In genomic region chr2:94184906-94185305, GRCm38 (mm10) we compare ENCODE assay signal across 20 mouse cellular contexts. TPM values are rescaled to one million over a fixed set of nuclear protein-coding genes. Genes with fewer than 3 reads are reported as not detected.
DNase-seq lines count a peak whose midpoint lies in the region; TF ChIP-seq lines count a peak whose summit lies in the region.
"Had no signal": no experiment of that assay in that cellular context is flagged by ENCODE, and none has a peak within 500 bp of the region (broad histone marks: within the 10 kb centered on the region; RNA-seq: fewer than 3 reads in every experiment).

No protein-coding gene starts in this region.

- no peak overlapping the region for H3K4me3 ChIP-seq in left cerebral cortex, adult 2 months
- H3K4me3 ChIP-seq: embryonic facial prominence, embryonic 10.5 days; embryonic facial prominence, embryonic 12.5 days; forebrain, embryonic 13.5 days; forebrain, embryonic 15.5 days had no signal

- no peak for TF ChIP-seq CTCF in left cerebral cortex, adult 2 months (IDR thresholded peaks at IDR 0.05)

- DNase-seq in frontal cortex, adult 2 months (ENCODE audit: extremely low spot score in 1 of 2, low spot score in 1 of 2) = peak; percentile 27 to 29
- DNase-seq in frontal cortex, postnatal 14 days (ENCODE audit: low spot score in 2 of 2) = no peak
- DNase-seq in left cerebral cortex, adult 18-20 months (ENCODE audit: low spot score in 2 of 2) = peak; percentile 12 to 17
- no peak for DNase-seq in left cerebral cortex, adult 2 months (ENCODE audit: extremely low spot score in 1 of 2, low spot score in 2 of 2)
- DNase-seq in right cerebral cortex, adult 18-20 months = peak; percentile 25
- no peak for DNase-seq in right cerebral cortex, postnatal 14 days
- DNase-seq in telencephalon, adult 2 months (ENCODE audit: low read depth, low spot score) = peak; percentile 47
- no peak for DNase-seq in heart, adult 8-10 months (ENCODE audit: low spot score)
- DNase-seq: adrenal gland, adult 2 months; adrenal gland, postnatal 10 days; adrenal gland, postnatal 25 days; cerebellum, adult 11-12 months; cerebellum, adult 2 months; cerebellum, adult 9-10 months; cerebellum, postnatal 10 days; cerebellum, postnatal 25 days had no signal

- H3K27ac ChIP-seq in left cerebral cortex, adult 2 months = no peak overlapping the region
- H3K27ac ChIP-seq: embryonic facial prominence, embryonic 10.5 days; embryonic facial prominence, embryonic 12.5 days; forebrain, embryonic 13.5 days; forebrain, embryonic 15.5 days had no signal

- intact Hi-C loops in left cerebral cortex, adult 2 months (cut with DNase I) = no loop called here

RNA-seq across cellular contexts. Expression of gene Hsd17b12, which starts 27.1 kb away (rescaled TPM):
- polyA plus RNA-seq in frontal cortex, adult 2 months (2012; rRNA removed) = 66.0 and 74.7 TPM in 2 replicates
- 10 to 100 TPM; 75.3 to 82.1 TPM for total RNA-seq in left cerebral cortex, adult 18-20 months (2021)
- total RNA-seq in left cerebral cortex, adult 2 months (2021) = 10 to 100 TPM; 70.0 to 75.3 TPM
- total RNA-seq in heart, adult 8-10 months (2022) = 10 to 100 TPM; 17.5 to 19.1 (median 18.4) TPM

Comparison
In these comparisons a context has a peak if more than half of its experiments do, and no peak if none do; other contexts are left out.
1. DNase-seq: peak in frontal cortex, adult 2 months (2 of 2), left cerebral cortex, adult 18-20 months (2 of 2), right cerebral cortex, adult 18-20 months (single experiment) and telencephalon, adult 2 months (single experiment); none in frontal cortex, postnatal 14 days (0 of 2), left cerebral cortex, adult 2 months (0 of 2), right cerebral cortex, postnatal 14 days (single experiment) and heart, adult 8-10 months (single experiment).